Mouse (Mus musculus) testis, adult 2 months (tissue): ENCODE data around the gene Gipr.

ENCODE experiments used
- CTCF ChIP-seq: fragments of 200-500 bp; IDR thresholded peaks from 2 replicates; pipeline ENCODE4 v1.5.1; 2012; ENCODE audit warnings: low read depth, mild to moderate bottlenecking, inconsistent platforms, low read length, moderate library complexity; ENCODE audit not compliant: control insufficient read depth, insufficient read depth, insufficient replicate concordance
- POLR2A ChIP-seq: fragments of 200-500 bp; IDR thresholded peaks from 2 replicates; pipeline ENCODE4 v1.6.1; 2012; ENCODE audit warnings: low read depth, mild to moderate bottlenecking, inconsistent platforms, low read length, moderate library complexity; ENCODE audit not compliant: control insufficient read depth

GRCm38 (mm10) chr7:19127744-19128143, 38.2 kb downstream of the Gipr start:
- TF ChIP-seq CTCF (no peak), POLR2A (no peak)
